Mouse (Mus musculus) ES-CJ7 (cell line): ENCODE measurements at regions not wholly inside any gene's neighbourhood (a gene's known extent, or its start where the extent isn't known, plus 50 kb on each side); places are given as distances from the start of the nearest gene placed in this dataset.

Experiments used
- DNase-seq: peaks from one replicate; pipeline ENCODE4 v3.0.0; 2011; ENCODE audit warnings: low read depth, low spot score

DNA sequence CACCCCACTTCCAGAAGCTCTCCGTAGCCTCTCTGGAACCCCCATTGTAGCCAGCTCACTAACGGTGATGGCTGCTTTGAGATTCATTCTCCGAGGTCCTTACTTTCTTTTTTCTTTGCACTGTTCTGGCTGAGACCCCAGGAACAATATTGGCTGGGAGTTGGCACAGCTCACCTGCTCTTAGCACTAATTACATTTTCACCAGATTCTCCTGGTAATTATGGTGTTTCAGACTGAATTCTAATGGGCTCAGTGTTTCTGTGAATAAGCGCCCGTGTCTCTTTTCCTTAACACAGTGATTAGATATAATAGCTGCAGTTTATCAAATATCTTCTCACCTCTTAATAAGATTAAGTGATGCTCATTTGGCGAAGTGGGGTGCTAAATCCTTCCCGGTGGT lies 509.2 kb upstream of the Adamts16 start:
- DNase-seq, result no peak

DNA sequence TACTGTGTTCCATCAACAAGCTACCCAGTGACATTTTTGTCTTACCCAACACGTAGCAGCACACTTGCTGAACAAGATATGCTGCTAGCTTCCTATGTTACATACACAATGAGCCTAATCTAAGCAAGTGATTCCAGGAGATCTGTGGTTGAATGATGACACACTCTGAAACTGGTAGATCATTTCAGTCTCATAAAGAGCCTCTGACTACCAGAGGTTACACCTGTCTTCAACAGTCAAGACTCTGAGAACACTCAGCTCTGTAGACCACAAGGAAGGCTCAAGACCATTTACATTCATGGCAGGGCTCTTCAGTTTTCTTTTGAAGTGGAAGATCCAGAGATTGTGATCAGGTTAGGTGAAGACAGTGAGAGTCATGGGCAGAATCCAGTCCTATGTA lies 501.3 kb upstream of the Adamts16 start:
- DNase-seq, result no peak

DNA sequence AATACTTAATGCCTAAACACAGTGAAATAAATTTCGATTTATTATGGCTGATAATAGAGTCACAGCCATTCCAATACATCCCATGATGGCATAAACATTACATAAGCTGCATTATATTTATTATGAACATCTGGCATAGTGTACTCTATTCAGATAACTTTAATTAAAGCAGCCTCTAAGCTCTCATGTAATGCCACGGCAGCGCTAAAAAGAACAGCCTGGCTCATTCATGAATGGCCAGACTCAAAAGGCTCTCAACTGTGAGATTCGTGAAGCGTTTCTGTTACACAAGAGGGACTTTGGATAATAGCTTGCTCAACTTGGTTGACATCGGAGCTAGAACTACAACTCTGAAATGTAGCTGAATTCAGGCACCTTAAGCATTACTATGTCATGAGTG lies 497.1 kb upstream of the Adamts16 start:
- DNase-seq, result no peak

DNA sequence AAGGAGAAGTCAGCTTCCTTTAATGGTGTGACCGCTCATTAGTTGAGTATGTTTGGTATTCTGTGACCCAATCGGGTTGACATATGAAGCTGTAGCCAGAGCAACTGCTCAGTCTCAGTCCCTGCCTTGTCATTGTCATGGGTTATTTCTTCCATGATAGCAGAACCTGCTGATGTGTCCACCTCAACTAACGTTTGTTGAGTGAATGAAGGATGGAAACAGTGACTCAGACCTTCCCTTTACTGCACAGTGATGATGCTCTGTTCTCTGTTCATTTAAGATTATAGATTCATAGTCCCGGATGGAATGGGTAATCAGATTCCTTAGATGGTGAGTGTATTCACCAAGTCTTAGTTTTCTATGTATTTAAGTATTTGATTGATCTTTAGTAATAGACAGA lies 493.3 kb upstream of the Adamts16 start:
- DNase-seq, result no peak

DNA sequence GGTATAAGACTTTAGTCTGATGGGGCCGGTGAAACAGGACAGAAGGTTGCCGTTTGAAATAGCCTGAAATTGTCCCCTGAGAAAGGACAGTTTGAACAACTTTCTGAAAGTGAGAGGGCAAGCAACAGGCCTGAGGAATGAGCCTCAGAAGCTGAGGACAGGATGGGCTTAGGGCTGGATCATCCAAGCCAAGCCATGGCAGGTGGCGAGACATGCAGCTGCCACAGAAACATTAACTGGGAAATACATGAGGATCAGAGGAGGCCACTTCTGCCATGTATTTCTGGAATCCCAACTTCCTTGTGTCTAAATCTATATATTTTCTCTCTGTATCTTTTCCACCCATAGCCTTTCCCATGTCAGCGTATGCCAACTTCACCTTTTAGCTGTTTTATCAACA lies 491.5 kb upstream of the Adamts16 start:
- DNase-seq, result no peak

DNA sequence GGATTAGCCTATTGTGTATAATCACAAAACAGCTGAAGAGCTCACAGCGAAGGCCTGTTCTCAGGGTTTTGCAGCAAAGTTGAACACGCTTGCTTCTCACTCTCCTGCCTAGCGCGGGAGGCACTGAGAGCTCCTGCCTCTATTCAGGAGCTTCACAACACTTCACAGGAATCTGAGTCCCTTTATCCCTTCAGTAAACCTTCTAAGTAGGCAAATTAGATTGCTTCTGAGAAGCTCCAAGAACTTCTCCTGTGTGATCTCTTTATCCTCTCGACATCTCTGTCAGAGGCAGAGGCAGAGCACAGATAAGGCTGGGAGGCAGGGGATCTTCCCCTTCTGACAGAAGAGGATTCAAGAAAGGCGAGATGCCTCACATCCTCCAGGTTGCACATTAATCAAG lies 488.7 kb upstream of the Adamts16 start:
- DNase-seq, result no peak

DNA sequence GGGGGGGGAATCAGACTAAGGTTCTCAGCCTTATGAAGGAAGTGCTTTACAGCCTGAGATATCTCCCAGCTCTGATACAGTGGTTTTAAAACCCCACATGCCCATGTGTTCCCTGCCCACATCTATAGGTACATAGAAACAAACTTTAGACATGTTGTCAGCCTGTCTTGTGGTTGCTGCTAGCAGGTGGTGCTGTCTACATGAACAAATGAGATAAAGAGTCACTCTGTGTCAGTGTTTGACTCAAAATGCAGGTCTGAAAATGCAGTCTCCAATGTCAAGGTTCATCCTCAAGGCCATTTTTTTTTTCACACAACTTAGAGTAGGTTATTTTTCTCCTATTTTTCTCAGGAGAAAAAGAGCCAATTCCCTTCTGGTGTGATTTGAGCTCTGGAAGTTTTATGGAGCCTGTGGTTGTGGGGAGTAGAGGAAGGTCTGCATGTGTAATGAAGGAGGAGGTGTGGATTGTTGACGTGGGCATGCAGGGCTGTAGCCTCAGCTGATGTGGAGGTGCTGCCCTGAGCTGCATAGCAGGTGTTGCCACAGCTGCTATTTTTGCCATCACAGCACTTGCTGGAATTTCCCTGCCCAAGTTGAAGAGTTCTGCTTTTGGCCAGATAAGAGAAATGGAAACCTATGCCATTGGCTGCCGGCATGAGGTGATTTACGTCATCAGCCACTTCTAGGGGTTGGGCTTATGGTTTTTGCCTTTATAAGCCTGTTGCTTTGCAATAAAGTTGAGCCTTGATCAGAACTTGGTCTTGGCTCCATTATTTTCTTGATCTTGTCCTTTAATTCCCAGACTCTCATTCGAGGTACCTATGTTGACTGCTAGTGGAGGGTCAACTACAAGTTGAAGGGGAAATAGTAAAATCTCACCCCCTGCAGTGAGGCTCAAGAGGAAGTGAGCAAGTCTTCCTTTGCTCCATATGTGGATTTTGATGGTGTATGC lies 486.5 kb upstream of the Adamts16 start:
- DNase-seq, result no peak

DNA sequence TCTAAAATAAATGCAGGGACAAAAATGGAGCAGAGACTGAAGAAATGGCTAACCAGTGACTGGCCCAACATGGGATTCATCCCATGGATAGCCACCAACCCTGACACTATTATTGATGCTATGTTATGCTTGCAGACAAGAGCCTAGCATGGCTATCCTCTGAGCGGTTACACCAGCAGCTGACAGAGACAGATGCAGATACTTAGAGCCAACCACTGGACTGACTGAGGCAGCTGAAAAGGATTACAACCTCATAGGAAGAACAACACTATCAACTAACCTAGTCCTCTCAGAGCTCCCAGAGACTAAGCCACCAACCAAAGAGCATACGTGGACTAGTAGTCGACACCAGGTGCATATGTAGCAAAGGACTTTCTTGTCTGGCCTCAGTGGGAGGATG lies 478.9 kb upstream of the Adamts16 start:
- DNase-seq, result no peak

DNA sequence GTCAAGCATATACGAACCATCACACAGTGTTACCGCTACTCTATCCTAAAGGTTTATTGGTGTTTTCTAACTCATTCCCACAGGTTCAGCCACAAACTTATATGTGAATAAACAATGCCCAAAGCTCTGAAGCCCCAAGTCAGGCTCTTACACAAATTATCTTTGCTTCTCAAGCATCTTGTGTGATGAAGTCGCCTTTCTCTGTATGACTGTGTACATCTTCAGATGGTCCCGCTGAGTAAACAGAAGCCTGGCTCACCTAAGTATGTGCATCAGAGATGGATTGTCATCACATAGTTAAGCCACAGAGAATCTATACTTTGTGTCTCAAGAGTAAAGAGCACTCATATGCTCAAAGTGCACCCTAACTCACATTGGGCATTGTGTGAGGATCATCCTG lies 462.3 kb upstream of the Adamts16 start:
- no peak for DNase-seq

DNA sequence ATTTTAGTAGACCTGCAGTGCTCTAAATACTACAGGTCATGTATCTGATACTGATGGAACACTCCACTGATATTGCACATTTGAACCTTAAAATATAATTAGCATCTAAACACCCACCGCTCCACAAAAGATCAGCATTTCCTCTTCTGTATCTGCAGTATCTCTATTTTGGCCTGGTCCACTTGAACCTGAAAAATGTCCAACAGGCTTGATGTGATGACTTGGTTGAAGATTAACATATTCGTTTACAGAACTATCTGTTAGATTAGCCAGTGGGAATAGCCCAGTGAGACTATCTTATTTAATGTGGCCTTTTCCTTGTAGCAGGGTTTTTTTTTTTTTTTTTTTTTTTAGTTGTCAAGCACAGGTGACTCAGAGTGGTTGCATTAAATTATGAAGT lies 434.4 kb upstream of the Adamts16 start:
- DNase-seq, result no peak

DNA sequence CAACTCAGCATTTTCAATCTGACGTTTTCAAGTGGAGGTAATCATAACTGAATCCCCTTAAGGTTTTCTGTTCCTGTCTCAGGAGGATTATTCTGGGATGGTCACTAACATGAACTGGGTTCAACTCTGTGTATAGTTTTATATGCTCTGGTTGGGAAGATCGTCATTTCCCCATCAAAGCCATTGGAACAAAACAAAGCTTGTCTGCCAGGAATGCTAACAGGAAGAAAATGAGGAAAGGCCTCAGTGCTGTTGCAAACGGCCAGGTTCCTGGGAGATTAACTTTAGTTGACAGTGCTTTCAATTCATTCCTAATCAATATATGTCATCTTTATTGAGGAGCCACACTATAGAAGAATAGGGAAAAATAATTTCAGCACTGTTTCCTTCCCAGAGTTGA lies 432.5 kb upstream of the Adamts16 start:
- DNase-seq, result no peak

DNA sequence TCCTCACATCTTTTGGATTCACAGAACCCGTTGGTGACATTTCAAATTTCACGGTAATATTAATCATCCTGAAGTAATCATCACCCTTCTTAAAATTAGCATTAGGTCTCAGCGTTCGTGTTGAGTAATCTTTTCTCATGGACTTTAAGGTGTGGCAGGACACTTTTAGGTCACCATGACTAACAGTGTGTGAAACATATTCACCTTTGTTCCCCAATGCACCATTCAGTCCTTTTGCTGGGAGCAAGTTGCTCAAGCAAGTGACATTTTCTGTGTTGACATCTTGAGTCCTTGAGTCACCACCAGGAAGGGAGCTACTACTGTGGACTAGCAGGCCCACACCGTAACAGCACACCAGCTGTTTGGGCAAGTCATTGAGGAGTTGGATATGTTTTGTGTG lies 431.9 kb upstream of the Adamts16 start:
- DNase-seq, result no peak

DNA sequence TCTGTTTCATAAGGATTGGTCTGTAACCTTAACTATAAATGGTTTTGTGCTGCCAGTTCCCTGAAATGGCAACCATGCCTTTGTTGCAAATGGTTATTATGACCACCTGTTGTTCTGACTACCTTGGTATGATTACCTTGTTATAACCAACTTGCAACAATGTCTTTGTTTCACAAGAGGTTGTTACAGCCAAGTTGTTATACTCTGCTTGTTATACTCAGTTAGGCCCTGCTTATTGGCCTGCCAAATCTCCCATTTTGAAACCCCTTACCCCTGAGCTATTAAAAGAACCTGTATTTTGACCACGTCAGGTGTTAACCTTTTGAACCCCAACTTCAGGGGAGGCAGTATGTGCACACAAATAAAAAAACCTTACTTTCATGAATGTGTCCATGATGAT lies 431.5 kb upstream of the Adamts16 start:
- DNase-seq, result no peak

DNA sequence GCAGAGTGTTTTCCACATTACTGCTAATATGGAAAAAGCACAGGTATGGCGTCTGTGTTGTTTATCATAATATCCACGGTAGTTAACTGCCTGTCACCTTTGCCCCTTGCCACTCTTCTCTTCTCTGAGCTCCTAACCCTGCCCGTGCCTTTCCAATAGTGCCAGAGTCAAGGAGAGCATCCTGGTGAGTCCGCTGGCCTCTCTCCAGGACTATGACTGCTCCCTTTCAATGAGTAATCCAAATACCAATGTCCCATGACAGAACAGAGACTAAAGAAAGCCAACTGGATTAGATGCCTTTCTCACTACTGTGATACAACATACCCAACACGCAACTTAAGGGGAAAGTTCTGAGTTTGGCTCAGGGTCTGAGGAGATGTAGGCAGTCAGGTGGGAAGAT lies 430.8 kb upstream of the Adamts16 start:
- no peak for DNase-seq

DNA sequence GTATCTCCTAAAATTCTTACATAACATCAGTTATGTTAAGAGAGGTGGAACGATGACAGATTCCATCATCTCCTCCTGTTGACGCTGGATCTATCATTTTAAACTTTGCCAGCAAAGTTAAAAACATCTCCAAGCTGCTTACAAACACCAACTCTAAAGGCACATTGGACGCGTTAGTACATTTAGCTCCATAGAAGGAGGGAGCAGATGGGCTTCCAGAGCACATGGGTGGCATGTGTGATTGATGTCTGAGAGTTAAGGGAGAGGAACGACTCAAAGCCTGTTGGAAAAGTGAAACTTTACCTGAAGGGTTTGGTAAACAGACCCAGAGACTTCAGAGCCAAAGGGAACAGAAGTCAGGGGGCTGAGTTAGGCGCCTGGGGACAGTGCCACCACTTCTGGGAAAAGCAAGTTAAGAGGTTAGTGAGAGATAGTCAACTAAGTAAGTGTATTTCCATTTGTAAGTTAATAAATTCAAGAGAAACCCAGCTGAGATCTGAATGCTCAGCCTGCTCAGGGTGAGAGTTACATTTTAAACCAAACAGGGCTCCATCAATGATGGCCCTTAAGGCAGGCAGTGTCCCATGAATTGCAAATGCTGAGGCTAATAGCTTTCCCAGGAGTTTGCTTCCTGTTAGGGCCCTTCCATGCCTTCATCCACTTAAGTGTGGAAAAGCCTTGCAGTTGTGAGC lies 430.3 kb upstream of the Adamts16 start:
- no peak for DNase-seq

DNA sequence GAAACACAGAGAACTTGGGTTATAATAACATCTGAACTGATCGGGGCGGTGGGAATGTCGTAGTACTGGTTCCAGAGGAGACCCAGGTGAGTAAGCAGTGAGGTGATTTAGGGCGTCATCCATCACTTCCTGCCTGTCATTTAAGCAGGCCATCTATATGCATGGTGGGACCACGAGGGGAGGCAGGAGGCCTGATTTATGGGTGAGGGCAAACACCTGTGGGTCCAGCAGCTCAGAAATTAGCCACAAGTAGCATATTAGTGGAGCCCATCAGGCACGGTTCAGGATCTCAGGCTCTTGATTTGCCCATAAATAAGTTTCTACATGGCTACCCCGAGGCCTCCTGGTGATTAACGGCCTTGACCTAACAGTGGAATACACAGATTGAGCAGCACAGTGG lies 428.8 kb upstream of the Adamts16 start:
- no peak for DNase-seq

DNA sequence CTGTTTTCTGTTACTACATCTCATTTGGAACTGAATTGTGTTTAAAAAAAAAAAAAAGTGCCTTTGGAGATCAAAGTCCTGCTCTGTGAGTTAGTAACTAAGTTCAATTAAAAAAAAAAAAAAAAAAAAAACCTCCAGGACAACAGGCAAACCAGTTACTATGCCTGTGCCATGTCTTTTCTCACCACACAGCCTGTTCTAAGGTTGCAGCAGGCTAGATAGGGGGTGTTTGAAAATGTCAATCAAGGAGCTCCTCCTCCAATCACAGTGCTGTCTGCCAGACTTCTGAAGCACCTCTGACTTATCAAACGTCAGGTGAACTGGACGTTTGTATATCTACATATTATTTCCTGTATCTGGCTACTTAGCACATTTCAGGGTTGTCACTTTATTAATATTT lies 427.9 kb upstream of the Adamts16 start:
- DNase-seq, result no peak

DNA sequence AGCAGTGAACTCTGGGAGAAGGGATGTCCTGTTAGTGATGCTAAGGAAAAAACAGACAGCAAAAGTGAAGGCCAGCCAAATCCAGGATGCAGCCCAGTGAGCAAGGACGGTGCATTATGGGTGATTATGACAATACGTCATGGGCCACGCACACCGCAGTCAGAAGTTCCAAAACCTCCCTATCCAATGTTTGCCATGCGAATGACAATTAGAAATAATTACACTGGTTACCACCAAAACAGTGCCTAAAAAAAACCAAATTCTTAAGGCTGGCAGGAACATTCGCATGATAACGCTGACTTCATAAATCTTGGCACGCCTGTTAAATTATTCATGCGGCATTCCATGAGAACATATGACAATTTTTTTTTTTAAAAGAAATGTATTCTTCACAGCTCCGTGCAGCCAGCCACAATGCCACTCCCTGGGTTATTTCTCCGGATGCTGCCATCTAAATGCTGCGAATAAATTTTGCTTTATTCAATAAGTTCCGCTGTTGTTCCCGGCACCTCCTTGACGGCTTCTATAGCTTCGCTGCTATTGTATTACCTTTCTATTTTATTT lies 421.8 kb upstream of the Adamts16 start:
- no peak for DNase-seq

DNA sequence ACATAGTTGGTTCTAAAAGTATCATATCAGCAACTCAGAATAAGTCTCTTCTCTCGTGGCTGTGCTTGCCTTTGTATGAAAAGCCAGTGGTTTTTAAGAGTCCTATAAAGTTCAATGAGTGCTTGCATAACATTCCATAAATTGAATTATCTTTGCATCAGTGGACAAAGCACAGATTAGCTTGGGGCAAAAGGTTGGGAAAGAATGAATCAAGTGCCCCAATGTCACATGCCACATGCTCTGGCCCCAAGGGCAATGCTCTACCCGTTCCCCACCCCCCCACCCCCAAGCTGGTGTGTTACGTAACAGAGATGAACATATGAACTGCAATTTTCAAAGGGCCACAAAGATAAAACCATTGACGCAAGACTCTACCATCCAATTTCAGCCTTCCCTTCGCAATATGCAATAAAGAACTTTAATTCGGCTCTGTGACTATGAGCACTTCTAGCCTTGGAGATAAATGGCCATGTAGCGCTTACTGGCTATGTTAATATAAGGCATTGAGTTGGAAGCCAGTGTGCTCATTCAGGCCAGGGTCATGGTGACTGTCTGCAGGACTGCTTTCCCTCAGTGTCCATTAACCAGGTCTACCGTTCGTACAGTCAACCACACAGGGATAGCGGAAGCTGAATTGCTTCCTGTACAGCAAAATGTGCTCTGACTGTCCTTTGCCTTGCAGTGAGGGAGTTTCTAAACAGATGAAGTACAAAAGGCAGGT lies 421.1 kb upstream of the Adamts16 start:
- DNase-seq, result no peak

DNA sequence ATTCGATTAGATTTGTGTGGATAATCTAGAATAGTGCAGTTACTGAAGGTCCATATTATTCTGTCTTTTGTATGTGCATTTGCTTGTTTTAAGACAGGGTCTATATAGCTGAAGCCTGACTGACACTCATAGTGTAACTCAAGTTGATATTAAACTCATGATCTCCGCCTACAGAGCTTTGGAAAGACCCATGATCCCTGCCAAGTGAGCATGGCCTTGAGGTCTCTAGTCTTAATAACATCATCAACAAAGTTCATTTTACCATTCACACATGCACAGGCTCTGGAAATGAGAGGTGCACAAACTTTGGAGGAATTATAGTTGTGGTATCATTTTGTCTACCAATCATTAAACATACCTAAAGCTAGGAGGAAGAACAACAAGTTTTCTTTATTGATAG lies 412.4 kb upstream of the Adamts16 start:
- no peak for DNase-seq

DNA sequence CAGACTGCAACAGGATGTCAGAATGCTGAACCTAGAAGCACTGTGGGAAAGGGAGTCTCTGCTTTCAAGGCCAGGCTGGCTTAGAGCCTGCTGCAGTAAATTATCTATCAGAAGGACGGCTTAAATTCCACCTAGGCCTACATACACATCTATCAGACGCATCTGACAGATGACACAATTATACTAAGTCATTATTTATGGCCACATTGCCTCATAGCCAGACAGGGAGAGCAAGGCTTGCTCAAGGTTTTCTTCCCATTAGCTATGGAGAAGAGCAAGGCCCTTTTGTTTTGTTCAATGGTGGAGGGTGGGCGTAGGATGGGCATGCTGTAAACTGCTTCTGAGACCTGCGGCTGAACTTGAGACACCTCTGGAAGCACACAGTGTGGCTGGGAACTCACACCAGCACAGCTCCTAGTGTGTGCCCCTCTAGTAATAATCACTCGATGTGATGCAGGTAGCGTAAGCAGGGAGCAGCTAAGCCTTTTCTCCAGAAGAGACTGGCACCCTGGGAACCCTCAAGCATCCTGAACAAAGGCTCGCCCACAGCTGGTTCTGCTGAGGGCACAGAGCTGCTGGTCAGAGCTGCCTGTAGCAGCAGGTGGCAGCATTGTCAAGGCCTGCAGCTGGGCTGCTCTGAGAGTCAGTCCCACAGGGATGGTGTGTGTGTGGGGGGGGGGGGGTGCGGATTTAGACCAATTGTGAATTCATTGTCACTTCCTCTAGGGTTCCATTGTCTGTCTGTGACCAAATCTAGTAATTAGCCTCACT lies 406.8 kb upstream of the Adamts16 start:
- peak; percentile 4 for DNase-seq
